ENCODE assay signal across 8 mouse cellular contexts in genomic region chr1:93342648-93343503, GRCm38 (mm10). TPM values are rescaled to one million over a fixed set of nuclear protein-coding genes. Genes with fewer than 3 reads are reported as not detected.
DNase-seq lines count a peak whose midpoint lies in the region; ATAC-seq lines count a peak whose summit lies in the region.

Gene Ppp1r7, plus strand, starts transcription at chr1:93342854.
Gene Pask, minus strand, starts transcription at chr1:93343482.

- peak within 1 kb of the TSS; percentile 27; the same call in 1 of the 2 replicates for H3K27ac ChIP-seq in intestine, embryonic 14.5 days (ENCODE audit: low read depth)

- peaks cover 10% of the 10 kb centered on the region for H3K4me1 ChIP-seq in intestine, embryonic 14.5 days (replicated peaks; ENCODE audit: control insufficient read depth, insufficient read depth, low read length)

- peak; percentile 95 for ATAC-seq in intestine, embryonic 14.5 days (replicated peaks; ENCODE audit: low FRiP score, low TSS enrichment, low read depth)

- WGBS in intestine, embryonic 14.5 days, result 1% methylated on average over 63 of the region's 63 CpGs

- peak within 1 kb of the TSS; percentile 60 for H3K4me2 ChIP-seq in intestine, embryonic 14.5 days (ENCODE audit: low read length)

- no peaks in the 10 kb centered on the region for H3K9me3 ChIP-seq in intestine, embryonic 14.5 days (ENCODE audit: control insufficient read depth, low read length)

- peak within 1 kb of the TSS; percentile 78 for H3K9ac ChIP-seq in intestine, embryonic 14.5 days (ENCODE audit: low read length)

- H3K36me3 ChIP-seq in intestine, embryonic 14.5 days (ENCODE audit: control insufficient read depth, insufficient read depth, low read length), result peaks cover 11% of the 10 kb centered on the region

- H3K27me3 ChIP-seq in intestine, embryonic 14.5 days (replicated peaks; ENCODE audit: control insufficient read depth, insufficient read depth, low read length), result no peaks in the 10 kb centered on the region

- peak within 1 kb of the TSS; percentile 70 for H3K4me3 ChIP-seq in intestine, embryonic 14.5 days (ENCODE audit: low read depth, low read length)

- intact Hi-C loops in left cerebral cortex, postnatal 14 days (cut with DNase I), result no loop called here

- DNase-seq in adrenal gland, adult 18-20 months (ENCODE audit: low spot score in 2 of 2), result peak; percentile 90 to 91
- peak; percentile 97 for DNase-seq in embryo, embryonic 11 days
- peak; percentile 94 for DNase-seq in gastrocnemius, postnatal 25 days
- DNase-seq in intestine, embryonic 14.5 days (ENCODE audit: low spot score), result peak; percentile 98
- peak; percentile 97 for DNase-seq in left cerebral cortex, postnatal 14 days (ENCODE audit: low spot score in 2 of 2)
- peak; percentile 96 for DNase-seq in mesoderm, embryonic 11.5 days (ENCODE audit: low read depth, low spot score)
- peak; percentile 93 to 95 for DNase-seq in right cerebral cortex, postnatal 36 days (ENCODE audit: low spot score in 2 of 2)
- DNase-seq in yolk sac, embryonic 10.5 days (ENCODE audit: low spot score), result peak; percentile 97

RNA-seq across cellular contexts. Expression of gene Ppp1r7, which starts in this region (rescaled TPM):
- total RNA-seq in adrenal gland, adult 18-20 months (2021), result 10 to 100 TPM; 20.4 to 28.5 TPM
- 10 to 100 TPM; 15.8 to 17.5 TPM for total RNA-seq in gastrocnemius, postnatal 25 days (2021)
- polyA plus RNA-seq in intestine, embryonic 14.5 days (2014; fragmentation: Nextera tagmentation; extraction: Ambion mirVana), result 57.8 and 67.2 TPM in 2 replicates
- total RNA-seq in left cerebral cortex, postnatal 14 days (2021), result 10 to 100 TPM; 88.7 to 98.5 TPM

RNA-seq across cellular contexts. Expression of gene Pask, which starts in this region (rescaled TPM):
- 1 to 10 TPM; 2.7 to 3.6 TPM for total RNA-seq in adrenal gland, adult 18-20 months (2021)
- 1 to 10 TPM in 1 of 2 experiments, under 1 TPM in 1; 0.83 to 2.0 TPM for total RNA-seq in gastrocnemius, postnatal 25 days (2021)
- polyA plus RNA-seq in intestine, embryonic 14.5 days (2014; fragmentation: Nextera tagmentation; extraction: Ambion mirVana), result 13.2 and 15.4 TPM in 2 replicates
- 1 to 10 TPM; 5.9 to 7.5 TPM for total RNA-seq in left cerebral cortex, postnatal 14 days (2021)

Comparison
In these comparisons a context has a peak if more than half of its experiments do, and no peak if none do; other contexts are left out.
1. Peak in every context shown above with its lines: DNase-seq, ATAC-seq, H3K4me3 ChIP-seq and H3K27ac ChIP-seq.